ENCODE assay signal across 27 mouse cellular contexts in genomic region chr1:121598421-121598820, GRCm38 (mm10). TPM values are rescaled to one million over a fixed set of nuclear protein-coding genes. Genes with fewer than 3 reads are reported as not detected.
DNase-seq lines count a peak whose midpoint lies in the region; ATAC-seq and TF ChIP-seq lines count a peak whose summit lies in the region.
"Had no signal": no experiment of that assay in that cellular context is flagged by ENCODE, and none has a peak within 500 bp of the region (broad histone marks: within the 10 kb centered on the region; RNA-seq: fewer than 3 reads in every experiment).

No protein-coding gene starts in this region.

- H3K36me3 ChIP-seq in thymus, adult 2 months (ENCODE audit: control insufficient read depth, insufficient read depth, low read length), result no peaks in the 10 kb centered on the region
- H3K36me3 ChIP-seq in embryonic facial prominence, embryonic 10.5 days (replicated peaks), result no peaks in the 10 kb centered on the region
- H3K36me3 ChIP-seq: embryonic facial prominence, embryonic 13.5 days; forebrain, embryonic 10.5 days; heart, embryonic 12.5 days; heart, embryonic 15.5 days had no signal

- no peak for TF ChIP-seq POLR2A in thymus, adult 2 months (IDR thresholded peaks at IDR 0.05; ENCODE audit: control insufficient read depth, extremely low read depth, insufficient read depth, low read length, poor library complexity)

- H3K4me1 ChIP-seq in thymus, adult 2 months (replicated peaks; ENCODE audit: control insufficient read depth, insufficient read depth, low read length), result peaks cover 10% of the 10 kb centered on the region
- no peaks in the 10 kb centered on the region for H3K4me1 ChIP-seq in embryonic facial prominence, embryonic 10.5 days
- H3K4me1 ChIP-seq: embryonic facial prominence, embryonic 13.5 days; forebrain, embryonic 10.5 days; forebrain, embryonic 13.5 days; heart, embryonic 12.5 days; heart, embryonic 15.5 days had no signal

- DNase-seq in thymus, adult 2 months, result peak; percentile 51
- DNase-seq in thymus, postnatal 10 days (ENCODE audit: low spot score in 2 of 2), result peak; percentile 66 to 85
- peak; percentile 38 to 75 for DNase-seq in thymus, postnatal 36 days
- no peak for DNase-seq in urinary bladder, postnatal 14 days (ENCODE audit: low spot score)
- DNase-seq in embryonic facial prominence, embryonic 10.5 days (ENCODE audit: low spot score), result no peak
- DNase-seq: adrenal gland, adult 2 months; adrenal gland, postnatal 14 days; cerebellum, adult 11 months; cerebellum, adult 2 months; cerebellum, adult 9-11 months; cerebellum, postnatal 25 days; forebrain, postnatal 0 days; gastrocnemius, adult 2 months; gastrocnemius, postnatal 14 days; heart, adult 11 months; heart, postnatal 14 days; heart, postnatal 4 days had no signal

- WGBS in thymus, adult 2 months, result 18% methylated on average over 3 of the region's 3 CpGs
- 71% methylated on average over 3 of the region's 3 CpGs for WGBS in embryonic facial prominence, embryonic 10.5 days

- no peak for ATAC-seq in erythroid progenitor cell, adult 5-6 weeks (replicated peaks; ENCODE audit: low FRiP score, poor library complexity, severe bottlenecking)
- ATAC-seq: CD4-positive, CD25-positive, alpha-beta regulatory T cell, adult 4 months; forebrain, postnatal 0 days; hindbrain, postnatal 0 days had no signal

- H3K9me3 ChIP-seq in embryonic facial prominence, embryonic 10.5 days, result no peaks in the 10 kb centered on the region
- H3K9me3 ChIP-seq: embryonic facial prominence, embryonic 13.5 days; forebrain, embryonic 10.5 days; forebrain, embryonic 13.5 days; heart, embryonic 15.5 days had no signal

- TF ChIP-seq CTCF in thymus, adult 2 months (IDR thresholded peaks at IDR 0.05; ENCODE audit: borderline replicate concordance, control insufficient read depth, extremely low read depth, insufficient read depth, low read length, poor library complexity), result no peak

- H3K27me3 ChIP-seq in thymus, adult 2 months (ENCODE audit: control insufficient read depth, insufficient read depth, low read length), result no peaks in the 10 kb centered on the region
- no peaks in the 10 kb centered on the region for H3K27me3 ChIP-seq in embryonic facial prominence, embryonic 10.5 days (replicated peaks; ENCODE audit: low read depth, poor library complexity, severe bottlenecking)
- H3K27me3 ChIP-seq: forebrain, embryonic 13.5 days; heart, embryonic 12.5 days; heart, embryonic 15.5 days had no signal

- H3K27ac ChIP-seq in thymus, adult 2 months (ENCODE audit: control insufficient read depth, insufficient read depth, low read length), result peak overlapping the region; percentile 73
- H3K27ac ChIP-seq in embryonic facial prominence, embryonic 10.5 days (replicated peaks), result no peak overlapping the region
- H3K27ac ChIP-seq: embryonic facial prominence, embryonic 13.5 days; forebrain, embryonic 10.5 days; forebrain, embryonic 13.5 days; gastrocnemius, adult 2 months; heart, embryonic 15.5 days; hindbrain, embryonic 14.5 days; hindbrain, postnatal 0 days had no signal

- no peak overlapping the region for H3K4me3 ChIP-seq in thymus, adult 2 months (ENCODE audit: control insufficient read depth, insufficient read depth, low read length)
- H3K4me3 ChIP-seq in embryonic facial prominence, embryonic 10.5 days, result no peak overlapping the region
- H3K4me3 ChIP-seq: embryonic facial prominence, embryonic 13.5 days; erythroblast, embryonic 14.5 days; forebrain, embryonic 10.5 days; forebrain, embryonic 13.5 days; gastrocnemius, adult 2 months; heart, embryonic 12.5 days; heart, embryonic 15.5 days had no signal

RNA-seq across cellular contexts. Expression of gene Ddx18, which starts 30.6 kb away (rescaled TPM):
- 52.7 and 60.1 TPM in 2 replicates for polyA plus RNA-seq in thymus, adult 2 months (2012; rRNA removed)
- 77.9 and 81.4 TPM in 2 replicates for polyA plus RNA-seq in embryonic facial prominence, embryonic 10.5 days (2016; fragmentation: Nextera tagmentation; extraction: Ambion mirVana)
- 35.0 and 43.6 TPM in 2 replicates for total RNA-seq in erythroid progenitor cell, adult 5-6 weeks (2015; ENCODE audit: low replicate concordance)
- 7.3 and 13.7 TPM in 2 replicates for total RNA-seq in erythroid progenitor cell, adult 5-6 weeks (2017; ENCODE audit: low replicate concordance)

Comparison
In these comparisons a context has a peak if more than half of its experiments do, and no peak if none do; other contexts are left out.
1. DNase-seq: peak in thymus, adult 2 months (single experiment), thymus, postnatal 10 days (2 of 2) and thymus, postnatal 36 days (2 of 2); none in urinary bladder, postnatal 14 days (single experiment) and embryonic facial prominence, embryonic 10.5 days (single experiment).